Mouse (Mus musculus) spleen, adult 12 weeks (tissue): ENCODE results near the gene Ipo9.
"Not testable (repeated sequence)": the region's sequence is repeated elsewhere in the genome, so short reads cannot be mapped to it uniquely, and the experiment has no call there.

ENCODE experiments used
- DNase-seq: peaks from one replicate; pipeline ENCODE4 v3.0.0; 2022; ENCODE audit warnings: low spot score

Ipo9 gene

GRCm38 (mm10) chr1:135430669-135431017 lies 344 bp upstream of the Ipo9 start:
- DNase-seq: no peak

- no peak for DNase-seq
Measured at GRCm38 (mm10) chr1:135427390-135427789, 2.9 kb downstream of the Ipo9 start.

GRCm38 (mm10) chr1:135426645-135427044 lies 3.7 kb downstream of the Ipo9 start:
- no peak for DNase-seq

- no peak for DNase-seq
Measured at GRCm38 (mm10) chr1:135422772-135423171, 7.5 kb downstream of the Ipo9 start.

- no peak for DNase-seq
Measured at GRCm38 (mm10) chr1:135413996-135414395, 16.3 kb downstream of the Ipo9 start.

- no peak for DNase-seq
Measured at GRCm38 (mm10) chr1:135412130-135412529, 18.2 kb downstream of the Ipo9 start.

- no peak for DNase-seq
Measured at GRCm38 (mm10) chr1:135410967-135411366, 19.3 kb downstream of the Ipo9 start.

GRCm38 (mm10) chr1:135408973-135409372 lies 21.3 kb downstream of the Ipo9 start:
- no peak for DNase-seq

GRCm38 (mm10) chr1:135405356-135405755 lies 24.9 kb downstream of the Ipo9 start:
- DNase-seq: no peak

GRCm38 (mm10) chr1:135401452-135402110 lies 28.7 kb downstream of the Ipo9 start:
- DNase-seq: no peak

- no peak for DNase-seq
Measured at GRCm38 (mm10) chr1:135399466-135399865, 30.8 kb downstream of the Ipo9 start.

GRCm38 (mm10) chr1:135385161-135385560 lies 45.1 kb downstream of the Ipo9 start:
- no peak for DNase-seq

- DNase-seq: no peak
Measured at GRCm38 (mm10) chr1:135384171-135384570, 46.1 kb downstream of the Ipo9 start.

GRCm38 (mm10) chr1:135381560-135381959 lies 48.7 kb downstream of the Ipo9 start:
- DNase-seq: not testable (repeated sequence)

GRCm38 (mm10) chr1:135380071-135380991 lies 50.0 kb downstream of the Ipo9 start:
- DNase-seq: no peak

GRCm38 (mm10) chr1:135379048-135379447 lies 51.3 kb downstream of the Ipo9 start:
- no peak for DNase-seq

GRCm38 (mm10) chr1:135378576-135378975 lies 51.7 kb downstream of the Ipo9 start:
- no peak for DNase-seq

- DNase-seq: no peak
Measured at GRCm38 (mm10) chr1:135374868-135375581, 55.3 kb downstream of the Ipo9 start, which contains the start of gene Shisa4. Shisa4 (minus strand) TSS chr1:135375237.

GRCm38 (mm10) chr1:135374175-135374867 lies 56.0 kb downstream of the Ipo9 start:
- no peak for DNase-seq

- no peak for DNase-seq
Measured at GRCm38 (mm10) chr1:135373171-135373677, 57.1 kb downstream of the Ipo9 start.

GRCm38 (mm10) chr1:135369415-135369814 lies 60.9 kb downstream of the Ipo9 start:
- no peak for DNase-seq

- DNase-seq: no peak
Measured at GRCm38 (mm10) chr1:135368982-135369381, 61.3 kb downstream of the Ipo9 start.
